Mouse (Mus musculus): ENCODE results near the gene Xxylt1.

Gene Xxylt1

DNA sequence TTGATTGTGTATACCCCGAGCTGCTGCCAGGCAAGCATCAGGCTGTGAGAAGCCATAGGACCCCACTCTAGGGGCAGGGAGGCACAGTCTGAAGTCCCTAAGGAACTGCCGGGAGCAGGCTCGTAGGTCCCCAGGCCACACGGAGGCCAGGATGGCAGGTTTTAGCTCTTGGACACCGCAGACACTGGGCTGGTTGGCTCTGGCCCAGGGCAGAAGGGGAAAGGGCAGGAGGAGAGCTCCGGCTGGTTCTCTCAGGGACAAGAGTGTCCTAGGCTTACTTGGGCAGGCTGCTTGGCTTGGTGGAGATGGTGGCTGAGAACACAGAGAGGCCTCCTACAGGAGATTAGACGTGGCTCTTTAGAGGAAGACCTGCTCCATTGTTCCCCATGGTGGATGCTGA is 162.4 kb downstream of the Xxylt1 start:
- DNase-seq (ENCODE audit: low read depth, low spot score): no peak

DNA sequence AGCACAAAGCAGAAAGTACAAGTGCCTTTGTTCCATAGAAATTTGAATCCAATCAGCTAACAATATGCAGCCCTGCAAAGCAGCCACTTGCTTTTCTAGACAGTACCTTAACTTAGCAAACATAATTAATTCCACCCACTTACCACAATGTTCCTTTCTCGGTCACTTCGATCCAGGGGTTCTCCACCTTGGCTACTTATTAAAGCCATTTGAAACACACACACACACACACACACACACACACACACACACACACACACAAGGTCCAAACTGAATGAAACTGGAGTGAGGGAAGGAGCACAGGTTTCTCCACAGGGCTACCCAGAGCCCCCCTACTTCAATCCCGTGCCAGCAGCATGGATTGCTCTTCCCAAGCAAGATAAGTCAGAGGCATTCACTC is 164.3 kb downstream of the Xxylt1 start:
- no peak for DNase-seq (ENCODE audit: low read depth, low spot score)

GRCm38 (mm10) chr16:30915611-30916220 is 165.5 kb downstream of the Xxylt1 start:
- DNase-seq (ENCODE audit: low read depth, low spot score): no peak

Measured in 3T3-L1 (cell line).